Mouse (Mus musculus): ENCODE measurements at regions not wholly inside any gene's neighbourhood (a gene's known extent, or its start where the extent isn't known, plus 50 kb on each side); places are given as distances from the start of the nearest gene placed in this dataset.

GRCm38 (mm10) chr2:50687672-50688151, 391.1 kb upstream of the Mmadhc start:
- TF ChIP-seq MYOD1 (IDR thresholded peaks at IDR 0.05; ENCODE audit: control insufficient read depth in 1 of 3, insufficient read length in 2 of 3, low read depth in 2 of 3): no peak
- TF ChIP-seq POLR2A (IDR thresholded peaks at IDR 0.05; ENCODE audit: insufficient read length, low read depth): no peak
- no peak for TF ChIP-seq E2F4 (IDR thresholded peaks at IDR 0.05; ENCODE audit: insufficient read depth)
- TF ChIP-seq MYOG (IDR thresholded peaks at IDR 0.05; ENCODE audit: control insufficient read depth in 1 of 3, insufficient read depth in 1 of 3, insufficient read length in 2 of 3, low read depth in 2 of 3): no peak
- no peak for TF ChIP-seq MAX (IDR thresholded peaks at IDR 0.05; ENCODE audit: low read depth)
- TF ChIP-seq POLR2AphosphoS2 (IDR thresholded peaks at IDR 0.05; ENCODE audit: insufficient read length, low read depth): no peak
- no peak for TF ChIP-seq CEBPB (IDR thresholded peaks at IDR 0.05; ENCODE audit: insufficient read depth, poor library complexity, severe bottlenecking)

Measured in myocyte (in vitro differentiated cells).